Mouse (Mus musculus) granulocyte monocyte progenitor cell, adult 5-6 weeks (primary cell): ENCODE results near the gene Sar1b. TPM values are rescaled to one million over a fixed set of nuclear protein-coding genes. Genes with fewer than 3 reads are reported as not detected.
A peak's percentile ranks its signal among the peaks of the same experiment; 100 is the strongest.
"Not testable (repeated sequence)": the region's sequence is repeated elsewhere in the genome, so short reads cannot be mapped to it uniquely, and the experiment has no call there.

Experiments
- ATAC-seq: replicated peaks from 2 replicates; pipeline ENCODE4 v1.8.0; 2016; ENCODE audit warnings: mild to moderate bottlenecking, moderate TSS enrichment, inconsistent platforms; ENCODE audit not compliant: poor library complexity, severe bottlenecking
- total RNA-seq, 2 experiments: library from RNA; stranded (forward) in 1 of 2; stranded (reverse) in 1 of 2; fragments of 200-712, 200-1000 nt in 1 of 2; fragments of >200 nt in 1 of 2; fragmentation: Nextera tagmentation in 1 of 2; gene quantifications; 2 replicates each; pipeline ENCODE4 v1.2.3; 2014 to 2017

Gene Sar1b
- total RNA-seq (2014; fragmentation: Nextera tagmentation) (61.3 and 80.3 TPM in 2 replicates), total RNA-seq (2017) (73.4 and 74.5 TPM in 2 replicates)

GRCm38 (mm10) chr11:51763213-51763907 lies at the start of gene Sar1b, which contains the start of gene Sec24a:
Gene Sar1b, plus strand, starts transcription at chr11:51763687.
Gene Sec24a, minus strand, starts transcription at chr11:51763634.
- peak; percentile 100 for ATAC-seq

- no peak for ATAC-seq
Measured at GRCm38 (mm10) chr11:51721066-51721465, 42.4 kb upstream of the Sar1b start.

GRCm38 (mm10) chr11:51732883-51733282 lies 30.6 kb upstream of the Sar1b start:
- ATAC-seq, result no peak

GRCm38 (mm10) chr11:51734218-51734617 lies 29.3 kb upstream of the Sar1b start:
- not testable (repeated sequence) for ATAC-seq

GRCm38 (mm10) chr11:51738651-51739403 lies 24.7 kb upstream of the Sar1b start:
- ATAC-seq, result no peak

- ATAC-seq, result no peak
Measured at GRCm38 (mm10) chr11:51740701-51741100, 22.8 kb upstream of the Sar1b start.

- ATAC-seq, result no peak
Measured at GRCm38 (mm10) chr11:51746096-51746495, 17.4 kb upstream of the Sar1b start.

- ATAC-seq, result not testable (repeated sequence)
Measured at GRCm38 (mm10) chr11:51751623-51752225, 11.8 kb upstream of the Sar1b start.

GRCm38 (mm10) chr11:51755621-51756311 lies 7.7 kb upstream of the Sar1b start:
- peak; percentile 44 for ATAC-seq

- ATAC-seq, result peak; percentile 95
Measured at GRCm38 (mm10) chr11:51756352-51756771, 7.1 kb upstream of the Sar1b start.

GRCm38 (mm10) chr11:51757023-51757422 lies 6.5 kb upstream of the Sar1b start:
- no peak for ATAC-seq

- ATAC-seq, result peak; percentile 15; the same call in 1 of the 2 replicates
Measured at GRCm38 (mm10) chr11:51757625-51758024, 5.9 kb upstream of the Sar1b start.

- not testable (repeated sequence) for ATAC-seq
Measured at GRCm38 (mm10) chr11:51758207-51758606, 5.3 kb upstream of the Sar1b start.

GRCm38 (mm10) chr11:51759251-51759650 lies 4.2 kb upstream of the Sar1b start:
- ATAC-seq, result no peak

GRCm38 (mm10) chr11:51759941-51760657 lies 3.4 kb upstream of the Sar1b start:
- no peak for ATAC-seq

GRCm38 (mm10) chr11:51761241-51761640 lies 2.2 kb upstream of the Sar1b start:
- no peak for ATAC-seq

- no peak for ATAC-seq
Measured at GRCm38 (mm10) chr11:51763955-51764354, 468 bp downstream of the Sar1b start.

GRCm38 (mm10) chr11:51764816-51765215 lies 1.3 kb downstream of the Sar1b start:
- no peak for ATAC-seq

GRCm38 (mm10) chr11:51767579-51768220 lies 4.2 kb downstream of the Sar1b start:
- no peak for ATAC-seq
